Mouse (Mus musculus) hindbrain, embryonic 10.5 days (tissue): ENCODE results near the gene Il12rb1. TPM values are rescaled to one million over a fixed set of nuclear protein-coding genes. Genes with fewer than 3 reads are reported as not detected.
A peak's percentile ranks its signal among the peaks of the same experiment; 100 is the strongest.

Source experiments
- DNase-seq: peaks from one replicate; pipeline ENCODE4 v3.0.0-alpha.2; 2017; ENCODE audit warnings: low spot score
- H3K27ac ChIP-seq: fragments of 300-500 bp; sonication (generic); 2 replicates; pipeline ENCODE4 v1.5.1; 2016; ENCODE audit warnings: mild to moderate bottlenecking, moderate library complexity
- H3K27me3 ChIP-seq: fragments of 300-500 bp; sonication (generic); 2 replicates; pipeline ENCODE4 v1.6.1; 2016; ENCODE audit warnings: mild to moderate bottlenecking; ENCODE audit not compliant: poor library complexity, insufficient read depth, severe bottlenecking
- H3K36me3 ChIP-seq: fragments of 300-500 bp; sonication (generic); 2 replicates; pipeline ENCODE4 v1.6.1; 2016; ENCODE audit warnings: mild to moderate bottlenecking, moderate library complexity
- H3K4me1 ChIP-seq: fragments of 300-500 bp; sonication (generic); replicated peaks from 2 replicates; pipeline ENCODE4 v1.6.1; 2016; ENCODE audit warnings: mild to moderate bottlenecking
- H3K4me3 ChIP-seq: fragments of 300-500 bp; sonication (generic); 2 replicates; pipeline ENCODE4 v1.5.1; 2016; ENCODE audit warnings: mild to moderate bottlenecking, moderate library complexity
- H3K9me3 ChIP-seq: fragments of 300-500 bp; sonication (generic); 2 replicates; pipeline ENCODE4 v1.6.1; 2016; ENCODE audit warnings: mild to moderate bottlenecking, moderate library complexity
- WGBS: fragments of 180-500 bp; shearing (Covaris S2); methylation state at CpG from one replicate; pipeline ENCODE4 v1.1.7; 2016; 5-methylcytosine and 5-hydroxymethylcytosine counted together
- polyA plus RNA-seq: library from polyadenylated mRNA; unstranded; fragments of >200 nt; fragmentation: Nextera tagmentation; extraction: Ambion mirVana; gene quantifications from 2 replicates; pipeline ENCODE4 v1.2.1, GENCODE M21; 2016

Gene Il12rb1
- polyA plus RNA-seq, 1 experiment from 2014 or later: not detected

DNA sequence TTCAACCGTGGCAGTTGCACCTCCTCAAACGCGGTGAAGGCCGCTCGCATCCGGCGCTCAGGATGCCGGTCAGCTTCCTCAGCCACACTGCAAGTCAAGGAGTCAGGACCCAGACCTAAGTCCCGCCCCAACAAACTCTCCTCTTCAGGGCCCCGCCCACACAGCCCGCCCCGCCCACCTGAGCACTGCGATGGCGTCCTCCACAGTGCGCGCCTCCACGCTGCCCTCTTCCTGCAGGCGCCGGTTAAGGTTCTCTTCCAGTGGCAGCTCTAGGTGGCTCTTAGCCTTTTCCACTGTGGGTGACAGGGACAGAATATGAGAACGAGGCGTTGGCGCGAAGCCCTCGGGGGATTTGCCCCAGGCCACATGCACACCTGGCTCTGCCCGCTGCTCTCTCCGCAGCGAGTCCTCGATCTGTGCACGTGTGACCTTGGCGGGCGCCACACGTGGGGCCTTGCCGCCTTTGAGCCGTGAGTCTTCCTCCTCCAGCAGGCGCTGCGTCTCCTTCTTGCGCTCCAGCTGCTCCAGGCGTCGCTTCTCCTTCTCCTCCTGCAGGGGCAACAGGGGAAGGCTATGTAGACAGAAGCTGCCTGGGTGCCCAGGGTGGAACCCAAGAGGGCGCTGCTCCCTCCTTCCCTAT lies 60.4 kb downstream of the Il12rb1 start:
- 12% methylated on average over 40 of the region's 40 CpGs for WGBS
- Histone ChIP-seq H3K36me3 (peaks cover 20% of the 10 kb centered on the region), H3K27me3 (peaks cover 10% of the 10 kb centered on the region), H3K4me1 (peaks cover 72% of the 10 kb centered on the region), H3K27ac (peak overlapping the region; percentile 84), H3K4me3 (peak overlapping the region; percentile 42), H3K9me3 (no peaks in the 10 kb centered on the region)
- DNase-seq: peak; percentile 68

DNA sequence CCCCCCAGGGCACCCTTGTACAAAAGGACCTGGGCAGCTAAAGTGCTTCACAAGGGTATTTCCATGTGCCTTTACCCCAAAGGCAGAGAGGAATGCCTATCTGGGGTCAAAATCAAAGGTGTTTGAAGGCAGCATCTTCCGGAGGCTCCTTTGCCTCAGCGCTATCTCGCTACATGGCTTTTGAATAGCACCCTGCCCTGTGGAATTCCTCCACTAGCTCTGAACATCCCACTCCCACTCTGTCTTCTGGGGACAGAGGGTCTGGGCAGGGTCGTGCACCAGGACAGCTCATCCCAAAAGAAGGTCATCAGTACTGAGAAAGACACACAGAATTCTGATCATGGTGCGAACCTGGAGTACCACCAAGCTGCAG lies 60.9 kb downstream of the Il12rb1 start:
- H3K9me3 ChIP-seq: no peaks in the 10 kb centered on the region
- no peak for DNase-seq
- peak overlapping the region; percentile 42 for H3K4me3 ChIP-seq
- H3K27me3 ChIP-seq: peaks cover 10% of the 10 kb centered on the region
- H3K27ac ChIP-seq: peak overlapping the region; percentile 84
- WGBS: 41% methylated on average over 5 of the region's 5 CpGs
- peaks cover 72% of the 10 kb centered on the region for H3K4me1 ChIP-seq
- H3K36me3 ChIP-seq: peaks cover 20% of the 10 kb centered on the region

DNA sequence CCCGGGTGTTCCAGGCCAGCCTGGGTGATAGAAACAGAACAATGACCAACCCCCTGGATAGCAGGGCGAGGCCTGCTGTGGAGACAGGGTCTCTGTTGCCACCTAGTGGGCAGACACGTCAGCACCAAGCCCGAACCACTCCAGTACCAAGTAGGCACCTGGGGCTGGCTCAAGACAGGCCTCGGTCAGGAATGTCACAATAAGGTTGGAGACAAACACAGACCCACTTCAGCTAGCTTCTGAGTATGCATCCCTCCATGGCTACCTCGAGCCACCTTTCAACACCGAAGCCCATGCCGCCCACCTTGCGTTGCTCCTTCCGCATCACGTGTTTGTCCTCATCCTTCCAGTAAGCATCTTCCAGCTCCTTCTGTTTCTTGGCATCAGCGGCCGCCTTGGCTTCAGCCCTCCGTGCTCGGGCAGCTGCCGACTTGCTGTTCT lies 61.4 kb downstream of the Il12rb1 start:
- H3K4me3 ChIP-seq: peak overlapping the region; percentile 22; the same call in 1 of the 2 replicates
- H3K4me1 ChIP-seq: peaks cover 72% of the 10 kb centered on the region
- peak overlapping the region; percentile 84 for H3K27ac ChIP-seq
- peaks cover 20% of the 10 kb centered on the region for H3K36me3 ChIP-seq
- WGBS: 46% methylated on average over 16 of the region's 16 CpGs
- no peaks in the 10 kb centered on the region for H3K9me3 ChIP-seq
- peaks cover 10% of the 10 kb centered on the region for H3K27me3 ChIP-seq
- DNase-seq: peak; percentile 75

Other genes with a start within 250 kb of the Il12rb1 start
- 158 and 159 TPM in 2 replicates for gene Isyna1, start 214.1 kb upstream of the Il12rb1 start, polyA plus RNA-seq
- gene Ssbp4, start 199.6 kb upstream of the Il12rb1 start, polyA plus RNA-seq: 84.4 and 117 TPM in 2 replicates
- gene Lrrc25, start 192.3 kb upstream of the Il12rb1 start, polyA plus RNA-seq: 1.1 and 1.6 TPM in 2 replicates
- not detected in 2 replicates for gene Gdf15, start 176.0 kb upstream of the Il12rb1 start, polyA plus RNA-seq
- gene Pgpep1, start 148.1 kb upstream of the Il12rb1 start, polyA plus RNA-seq: 87.4 and 141 TPM in 2 replicates
- 344 and 354 TPM in 2 replicates for gene Lsm4, start 135.2 kb upstream of the Il12rb1 start, polyA plus RNA-seq
- gene Jund, start 109.5 kb upstream of the Il12rb1 start, polyA plus RNA-seq: 64.6 and 128 TPM in 2 replicates
- gene Iqcn, start 105.0 kb upstream of the Il12rb1 start, polyA plus RNA-seq: 0.07 TPM in 1 of 2 replicates, not detected in the other
- not detected in 2 replicates for gene Gm3336, start 89.9 kb upstream of the Il12rb1 start, polyA plus RNA-seq
- gene Pde4c, start 84.7 kb upstream of the Il12rb1 start, polyA plus RNA-seq: 0.63 and 0.69 TPM in 2 replicates
- gene Rab3a, start 53.8 kb upstream of the Il12rb1 start, polyA plus RNA-seq: 24.8 and 70.3 TPM in 2 replicates
- gene Mpv17l2, start 47.5 kb upstream of the Il12rb1 start, polyA plus RNA-seq: 35.0 and 40.6 TPM in 2 replicates
- 73.4 and 82.1 TPM in 2 replicates for gene Pik3r2, start 31.7 kb upstream of the Il12rb1 start, polyA plus RNA-seq
- gene Mast3, start 3.4 kb upstream of the Il12rb1 start, polyA plus RNA-seq: 11.4 and 18.2 TPM in 2 replicates
- 7.3 and 8.7 TPM in 2 replicates for gene Arrdc2, start 31.3 kb downstream of the Il12rb1 start, polyA plus RNA-seq
- 6.2 and 19.3 TPM in 2 replicates for gene Kcnn1, start 54.8 kb downstream of the Il12rb1 start, polyA plus RNA-seq
- gene Ccdc124, start 65.5 kb downstream of the Il12rb1 start, polyA plus RNA-seq: 172 and 182 TPM in 2 replicates
- 0.39 and 0.59 TPM in 2 replicates for gene Slc5a5, start 84.3 kb downstream of the Il12rb1 start, polyA plus RNA-seq
- 3,443 and 3,791 TPM in 2 replicates for gene Rpl18a, start 89.0 kb downstream of the Il12rb1 start, polyA plus RNA-seq
- 66.6 and 74.5 TPM in 2 replicates for gene Map1s, start 97.5 kb downstream of the Il12rb1 start, polyA plus RNA-seq